Mouse (Mus musculus): Measurements from ENCODE around the gene Mpnd.

The Mpnd gene

GRCm38 (mm10) chr17:55986030-55986961 is 19.2 kb upstream of the Mpnd start, which contains the start of gene Fsd1:
Gene Fsd1, plus strand, starts transcription at chr17:55986509.
- DNase-seq (ENCODE audit: low read depth, low spot score), result peak; percentile 81

- DNase-seq (ENCODE audit: low read depth, low spot score), result peak; percentile 41
Measured at GRCm38 (mm10) chr17:55990278-55990898, 15.1 kb upstream of the Mpnd start.

GRCm38 (mm10) chr17:55996007-55996406 is 9.5 kb upstream of the Mpnd start:
- DNase-seq (ENCODE audit: low read depth, low spot score), result no peak

- peak; percentile 87 for DNase-seq (ENCODE audit: low read depth, low spot score)
Measured at GRCm38 (mm10) chr17:55999794-56000499, 5.6 kb upstream of the Mpnd start.

- DNase-seq (ENCODE audit: low read depth, low spot score), result no peak
Measured at GRCm38 (mm10) chr17:56003000-56003399, 2.5 kb upstream of the Mpnd start.

GRCm38 (mm10) chr17:56006956-56007355 is 1.4 kb downstream of the Mpnd start:
- DNase-seq (ENCODE audit: low read depth, low spot score), result peak; percentile 73

GRCm38 (mm10) chr17:56007444-56008355 is 2.2 kb downstream of the Mpnd start:
- peak; percentile 54 for DNase-seq (ENCODE audit: low read depth, low spot score)

GRCm38 (mm10) chr17:56008356-56009087 is 3.0 kb downstream of the Mpnd start:
- DNase-seq (ENCODE audit: low read depth, low spot score), result peak; percentile 99

GRCm38 (mm10) chr17:56009088-56009961 is 3.8 kb downstream of the Mpnd start:
- peak; percentile 94 for DNase-seq (ENCODE audit: low read depth, low spot score)

GRCm38 (mm10) chr17:56009962-56010240 is 4.4 kb downstream of the Mpnd start:
- no peak for DNase-seq (ENCODE audit: low read depth, low spot score)

GRCm38 (mm10) chr17:56010255-56010654 is 4.7 kb downstream of the Mpnd start:
- no peak for DNase-seq (ENCODE audit: low read depth, low spot score)

GRCm38 (mm10) chr17:56010681-56011080 is 5.2 kb downstream of the Mpnd start:
- peak; percentile 72 for DNase-seq (ENCODE audit: low read depth, low spot score)

GRCm38 (mm10) chr17:56011441-56011840 is 5.9 kb downstream of the Mpnd start:
- no peak for DNase-seq (ENCODE audit: low read depth, low spot score)

GRCm38 (mm10) chr17:56015293-56015692 is 9.8 kb downstream of the Mpnd start:
- DNase-seq (ENCODE audit: low read depth, low spot score), result no peak

GRCm38 (mm10) chr17:56016382-56016781 is 10.9 kb downstream of the Mpnd start:
- no peak for DNase-seq (ENCODE audit: low read depth, low spot score)

- DNase-seq (ENCODE audit: low read depth, low spot score), result no peak
Measured at GRCm38 (mm10) chr17:56016793-56017785, 11.6 kb downstream of the Mpnd start.

GRCm38 (mm10) chr17:56017848-56018247 is 12.3 kb downstream of the Mpnd start:
- DNase-seq (ENCODE audit: low read depth, low spot score), result no peak
